Mouse (Mus musculus) cerebellum, adult 18-20 months (tissue): ENCODE measurements around the gene Cpsf6.

Experiments
- DNase-seq, 2 experiments: peaks; one replicate each; pipeline ENCODE4 v3.0.0; 2021

The Cpsf6 gene

DNA sequence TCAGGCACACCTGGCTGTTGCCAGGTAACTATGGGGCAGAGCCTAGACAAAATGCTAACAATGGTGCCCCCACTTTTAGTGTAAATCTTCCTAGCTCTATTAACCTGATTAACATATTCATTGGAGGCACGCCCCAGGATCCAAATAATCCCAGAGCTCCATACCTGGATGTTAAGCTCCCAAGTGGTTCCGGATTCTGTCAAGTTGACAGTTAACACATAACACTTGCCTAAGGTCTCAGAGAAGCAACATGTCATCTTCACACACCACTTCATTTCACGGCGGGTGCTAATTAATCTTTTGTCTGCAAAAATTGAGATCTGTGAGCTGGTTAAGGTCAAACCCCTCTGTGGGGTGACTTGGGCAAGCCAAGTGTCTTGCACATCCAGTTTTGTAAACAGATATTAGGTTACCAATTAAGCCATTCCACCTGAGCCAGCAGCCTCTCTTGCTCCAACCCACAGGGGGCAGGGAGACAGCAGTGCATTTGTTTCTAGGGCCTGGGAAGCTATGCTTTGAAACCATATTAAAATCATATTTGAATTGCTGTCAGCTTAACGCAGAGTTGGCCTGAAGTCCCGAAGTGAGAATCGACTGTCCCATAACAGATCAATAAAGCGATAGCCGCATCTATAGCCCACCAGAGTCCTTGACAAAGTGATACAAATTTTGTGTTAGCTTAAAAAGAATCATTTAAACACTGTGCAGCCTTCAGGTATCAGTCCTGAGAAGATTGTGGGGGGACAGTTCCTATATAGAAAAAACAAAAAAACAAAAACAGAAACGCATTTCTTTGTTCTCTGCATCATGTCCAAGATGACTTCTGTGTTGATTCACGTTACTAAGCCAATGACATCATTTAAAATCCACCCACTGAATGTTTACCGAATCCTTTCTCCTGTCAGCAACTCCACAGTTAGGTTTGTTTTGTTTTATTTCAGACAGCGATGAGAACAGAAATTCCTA lies 34.0 kb upstream of the Cpsf6 start:
- no peak for DNase-seq

DNA sequence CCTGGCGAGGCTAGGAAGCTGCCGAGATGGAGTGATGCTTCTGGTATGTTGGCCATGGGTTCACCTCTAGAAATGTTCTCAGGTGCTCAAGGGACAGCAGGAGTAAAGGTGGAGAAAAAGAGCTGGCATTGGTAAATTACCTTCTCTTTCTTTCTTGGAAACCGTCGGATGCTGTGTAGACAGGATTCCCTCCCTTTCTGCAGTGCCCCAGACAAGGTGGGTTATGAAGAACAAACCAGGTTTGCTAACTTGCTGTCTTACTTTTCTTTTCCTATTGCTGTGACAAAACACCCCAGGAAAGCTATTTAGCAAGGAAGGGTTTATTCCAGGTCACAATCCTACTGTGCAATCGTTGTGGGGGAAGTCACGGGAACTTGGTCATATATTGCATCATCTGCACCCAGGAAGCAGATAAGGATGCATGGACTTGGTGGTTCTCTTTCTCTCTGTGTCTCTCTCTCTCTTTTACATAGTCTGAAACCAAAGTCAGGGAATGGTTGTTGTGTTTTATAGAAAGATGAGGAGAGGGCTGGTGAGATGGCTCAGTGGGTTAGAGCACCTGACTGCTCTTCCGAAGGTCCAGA lies 32.8 kb upstream of the Cpsf6 start:
- DNase-seq, result no peak

DNA sequence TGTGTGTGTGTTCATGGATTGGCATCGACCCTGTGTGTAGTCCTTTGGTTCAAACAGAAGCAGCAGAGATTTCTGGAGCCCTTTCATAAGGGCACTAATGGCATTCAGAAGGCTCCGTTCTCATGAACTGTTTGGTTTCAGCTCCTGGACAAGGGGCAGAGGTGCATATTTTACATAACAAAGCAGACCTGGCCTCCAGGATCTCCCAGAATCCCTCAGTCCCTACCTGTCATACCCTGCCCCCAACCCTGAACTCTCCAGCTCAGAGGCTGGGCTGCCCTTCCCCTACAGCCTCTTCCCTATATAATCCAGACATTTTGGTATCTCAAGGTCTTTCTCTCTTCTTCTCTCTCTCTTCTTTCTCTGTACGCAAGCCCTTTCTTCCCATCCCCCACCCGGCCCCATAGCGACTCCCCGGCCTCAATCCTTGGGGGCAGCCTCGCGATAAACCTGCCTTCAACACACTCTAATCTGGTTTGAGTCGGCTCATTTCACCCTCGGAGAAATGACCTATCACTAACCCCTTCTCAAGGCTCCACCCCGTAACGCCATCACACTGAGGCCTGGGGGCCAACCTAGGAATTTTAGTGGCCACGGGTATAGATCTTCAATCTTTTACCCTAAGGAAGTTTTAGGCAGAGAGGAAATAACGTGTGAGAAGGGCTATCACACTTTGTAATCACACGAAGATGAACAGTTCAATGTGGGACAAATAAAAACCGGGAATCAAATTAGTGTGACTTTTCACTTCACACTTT lies 32.1 kb upstream of the Cpsf6 start:
- DNase-seq, result no peak

DNA sequence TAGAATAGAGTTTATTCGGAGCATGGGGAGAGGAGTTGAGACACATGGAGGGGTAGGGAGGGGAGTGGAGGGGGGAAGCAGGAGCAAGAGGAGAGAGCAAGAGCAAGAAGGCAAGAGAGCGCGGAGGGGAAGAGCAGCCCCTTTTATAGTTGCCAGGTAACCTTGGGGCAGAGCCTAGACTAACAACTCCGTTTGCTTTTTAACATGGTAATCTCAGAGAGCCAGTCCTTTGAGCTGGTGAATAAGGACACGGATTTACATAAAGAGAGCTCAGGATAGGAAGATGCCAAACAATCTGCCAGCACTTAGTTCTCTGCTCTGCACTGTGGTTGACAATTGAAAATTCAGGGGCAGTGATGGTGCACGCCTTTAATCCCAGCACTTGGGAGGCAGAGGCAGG lies 31.3 kb upstream of the Cpsf6 start:
- DNase-seq, result no peak

DNA sequence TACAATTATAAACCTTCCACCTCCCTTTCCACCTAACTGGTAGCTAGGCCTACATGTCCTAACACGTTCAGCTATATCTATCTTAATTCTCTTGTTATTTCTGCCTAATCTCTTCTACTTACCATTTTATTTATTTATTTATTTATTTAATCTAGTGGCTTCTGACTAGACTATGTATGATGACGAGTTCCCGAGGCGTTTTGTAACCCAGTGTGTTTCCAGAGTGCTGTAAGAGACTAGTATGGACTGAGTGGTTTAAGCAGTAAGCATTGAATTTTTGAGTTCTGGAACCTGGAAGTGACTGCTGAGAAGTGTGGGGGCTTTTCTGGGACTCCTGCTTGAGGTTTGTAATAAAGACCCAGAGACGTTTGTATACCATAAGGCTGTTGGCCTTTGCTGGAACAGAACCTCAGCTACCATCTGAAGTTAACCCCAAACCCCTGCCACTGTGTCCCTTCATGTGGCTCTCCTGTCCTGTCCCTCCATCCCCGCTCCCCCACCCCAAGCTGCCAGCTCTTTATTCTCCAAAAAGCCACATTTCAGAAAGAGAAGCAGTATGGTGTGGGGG lies 30.8 kb upstream of the Cpsf6 start:
- no peak for DNase-seq

DNA sequence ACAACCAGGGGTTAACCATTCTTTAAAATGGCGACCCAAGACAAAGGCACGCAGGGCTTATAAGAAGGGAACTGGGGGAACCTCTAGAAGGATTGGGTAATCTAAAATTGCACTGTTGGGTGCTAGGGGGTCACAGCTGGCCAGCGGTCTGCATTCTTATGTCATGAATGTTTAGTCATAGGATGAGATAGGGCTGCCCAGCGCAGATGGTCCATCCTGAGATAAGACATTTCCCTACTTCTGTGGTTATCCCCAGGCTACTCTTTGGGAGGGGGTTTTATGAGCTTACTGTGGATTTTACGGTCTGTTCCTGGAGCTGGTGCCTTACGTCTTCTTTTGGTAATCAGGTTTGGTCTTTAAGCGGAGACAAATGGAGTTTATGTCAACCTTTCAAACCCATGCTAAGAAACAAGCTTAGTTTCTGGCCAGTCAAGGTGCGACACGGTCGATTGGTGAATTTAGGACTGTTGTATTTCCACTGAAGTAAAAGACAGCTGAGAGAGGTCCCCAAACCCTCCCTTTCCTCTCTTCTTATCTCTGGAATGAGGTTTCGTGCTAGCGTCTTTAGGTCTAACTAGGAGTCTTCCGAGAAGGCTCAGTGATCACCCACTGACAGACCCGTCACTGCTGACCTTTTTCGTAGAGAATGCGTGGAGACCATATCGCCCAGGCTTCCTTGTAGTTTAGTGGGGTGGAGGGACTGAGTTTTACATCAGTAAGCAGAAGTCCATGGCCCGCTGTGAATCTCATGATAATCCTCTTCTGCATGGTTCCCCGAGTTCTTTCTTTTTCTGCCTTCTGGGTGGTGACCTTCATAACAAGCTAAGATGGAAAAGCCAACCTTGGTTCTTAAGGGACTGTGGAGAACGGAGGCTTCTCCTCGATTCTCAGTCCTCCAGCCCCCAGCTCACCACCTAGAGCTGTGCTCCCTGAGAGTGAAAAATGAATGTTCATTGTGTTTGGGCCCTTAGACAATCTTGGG lies 29.8 kb upstream of the Cpsf6 start:
- DNase-seq, result no peak

DNA sequence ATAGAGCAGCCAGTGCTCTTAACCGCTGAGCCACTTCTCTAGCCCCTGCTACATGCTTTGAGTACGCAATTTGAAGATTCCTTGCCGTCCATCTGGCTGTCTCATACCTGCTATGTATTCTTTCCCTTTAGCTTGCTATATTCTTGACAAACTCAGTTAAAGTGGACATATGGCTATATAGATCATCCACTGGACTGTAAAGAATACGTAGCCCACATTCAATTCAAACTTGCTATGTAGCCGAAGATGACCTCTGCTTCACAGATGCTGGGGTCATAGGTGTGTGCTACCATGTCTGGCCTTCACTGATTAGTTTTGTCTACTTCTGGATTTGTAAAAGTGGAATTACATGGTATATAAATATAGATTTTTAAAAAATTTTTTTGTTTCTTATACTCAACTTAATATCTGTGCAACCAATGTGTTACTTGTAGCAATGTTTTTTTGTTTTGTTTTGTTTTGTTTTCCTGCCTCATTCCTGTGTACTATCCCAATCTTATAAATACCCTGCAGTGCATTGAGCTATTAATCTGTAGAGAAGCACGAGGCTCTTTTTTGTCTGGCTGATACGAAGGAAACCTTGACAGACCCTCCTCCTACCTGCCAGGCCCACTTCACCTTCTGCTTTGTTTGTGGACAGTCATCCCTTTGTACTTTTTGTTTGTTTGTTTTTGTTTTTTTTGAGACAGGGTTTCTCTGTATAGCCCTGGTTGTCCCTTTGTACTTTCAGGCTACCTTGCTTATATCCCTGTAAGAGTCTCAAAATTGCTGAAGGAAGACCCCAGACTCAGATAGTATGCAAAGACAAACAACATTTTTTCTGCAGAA lies 28.9 kb upstream of the Cpsf6 start:
- DNase-seq, result no peak

DNA sequence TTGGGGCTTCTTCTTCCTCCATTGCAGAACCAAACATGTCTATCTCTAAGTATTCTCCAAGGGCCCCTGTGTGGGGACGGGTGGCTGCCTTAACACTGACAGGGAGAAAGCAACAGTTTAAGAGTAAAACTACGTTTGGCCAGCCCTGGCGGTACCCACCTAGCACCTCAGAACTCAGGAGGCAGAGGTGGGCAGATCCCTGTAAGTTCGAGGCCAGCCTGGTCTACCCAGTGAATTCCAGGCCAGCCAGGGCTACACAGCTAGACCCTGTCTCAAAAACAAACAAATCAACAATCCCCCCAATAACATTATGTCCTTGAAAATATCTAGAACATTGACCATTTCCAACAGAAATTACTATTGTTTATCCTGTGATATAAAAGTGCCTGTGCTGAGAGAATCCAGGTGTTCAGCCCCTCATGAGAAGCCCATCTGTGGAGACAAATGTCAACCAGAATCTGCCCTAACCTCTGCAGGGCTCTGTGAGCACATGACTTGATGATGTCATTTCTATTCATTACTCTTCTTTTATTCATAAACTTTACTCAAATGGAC lies 28.0 kb upstream of the Cpsf6 start:
- DNase-seq, result no peak

DNA sequence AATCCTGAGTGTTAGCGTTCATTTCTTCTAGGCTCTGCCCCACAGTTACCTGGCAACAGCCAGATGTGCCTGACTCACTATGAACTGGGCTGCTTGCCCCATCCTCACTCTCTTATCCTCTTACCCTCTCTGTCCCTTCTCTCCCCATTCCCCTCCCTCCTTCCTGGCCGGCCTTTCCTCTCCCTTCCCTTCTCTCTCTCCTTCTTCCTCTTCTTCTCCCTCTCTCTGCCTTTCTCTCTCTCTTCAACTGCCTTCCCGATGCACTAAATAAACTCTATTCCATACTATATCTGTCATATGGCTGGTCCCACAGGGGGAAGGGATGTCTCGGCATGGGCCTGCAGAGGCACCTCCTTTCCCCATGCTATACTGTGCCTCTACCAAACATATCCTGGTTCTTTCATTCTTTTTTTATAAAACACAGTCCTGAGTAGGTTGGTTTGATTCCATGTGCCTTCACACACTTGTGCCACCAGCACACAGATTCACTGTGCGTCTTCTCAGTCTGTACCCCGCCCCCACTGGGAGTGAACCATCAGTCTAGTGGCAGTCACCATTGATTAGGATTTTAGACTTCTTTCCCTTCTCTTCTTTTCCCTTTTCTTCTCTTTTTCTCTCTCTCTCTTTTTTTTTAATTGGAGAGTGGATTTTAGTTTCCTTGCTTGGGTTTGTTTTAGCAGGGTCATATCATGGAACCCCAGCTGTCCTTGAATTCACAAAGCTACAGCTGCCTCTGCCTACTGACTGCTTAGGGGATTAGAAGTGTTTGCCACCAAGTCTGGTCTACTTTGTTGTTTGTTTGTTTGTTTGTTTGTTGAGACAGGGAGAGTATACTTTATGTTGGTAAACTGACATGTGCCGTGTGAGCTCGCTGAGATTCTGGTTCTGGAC lies 27.3 kb upstream of the Cpsf6 start:
- no peak for DNase-seq

DNA sequence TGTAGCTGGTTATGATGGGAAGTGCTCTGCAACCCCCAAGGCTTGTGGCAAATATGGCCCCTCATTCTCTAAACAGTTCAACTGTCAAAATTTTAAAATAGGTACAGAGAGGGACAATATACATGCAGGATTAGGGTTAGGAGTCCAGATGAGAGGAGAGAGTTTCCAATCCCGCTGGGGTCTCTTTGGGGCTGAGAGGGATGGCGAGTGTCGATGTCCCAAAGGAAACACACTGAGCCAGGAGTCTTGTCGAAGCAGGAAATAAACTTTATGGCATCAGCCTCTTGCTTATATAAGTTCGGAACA lies 26.4 kb upstream of the Cpsf6 start:
- DNase-seq, result no peak

DNA sequence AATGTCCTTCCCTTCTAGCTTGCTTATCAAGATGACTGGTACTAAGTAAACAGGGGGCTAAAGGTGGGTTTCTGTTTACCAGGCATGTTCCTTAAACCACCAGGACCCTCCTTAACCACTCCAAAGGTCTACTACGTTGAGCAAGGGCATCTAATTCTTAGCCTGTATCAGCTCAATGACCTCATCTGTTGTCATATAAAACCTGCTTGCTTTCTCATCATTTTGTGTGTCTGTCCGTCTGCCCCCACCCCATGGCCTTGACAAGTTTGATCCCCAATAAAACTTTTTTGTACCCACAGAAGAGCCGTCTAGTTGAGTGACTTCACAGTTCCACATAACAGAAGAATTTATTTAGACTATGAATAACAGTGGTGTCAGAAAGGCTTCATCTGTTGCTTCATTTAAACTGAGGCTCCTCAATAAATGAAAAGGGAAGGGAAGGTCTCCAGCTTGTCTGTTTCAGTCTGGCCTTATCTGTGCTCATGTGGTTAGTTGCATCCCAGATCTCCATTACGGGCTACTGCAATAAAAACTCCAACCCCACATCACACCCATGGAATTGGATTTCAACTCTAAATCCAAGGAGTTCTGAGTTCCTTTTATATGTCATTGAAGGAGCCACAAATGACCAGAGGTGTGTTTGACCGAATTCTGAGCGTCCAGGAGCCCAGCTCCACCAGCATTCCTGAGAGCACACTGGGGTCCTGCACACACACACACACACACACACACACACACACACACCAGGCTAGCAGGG lies 25.9 kb upstream of the Cpsf6 start:
- no peak for DNase-seq

DNA sequence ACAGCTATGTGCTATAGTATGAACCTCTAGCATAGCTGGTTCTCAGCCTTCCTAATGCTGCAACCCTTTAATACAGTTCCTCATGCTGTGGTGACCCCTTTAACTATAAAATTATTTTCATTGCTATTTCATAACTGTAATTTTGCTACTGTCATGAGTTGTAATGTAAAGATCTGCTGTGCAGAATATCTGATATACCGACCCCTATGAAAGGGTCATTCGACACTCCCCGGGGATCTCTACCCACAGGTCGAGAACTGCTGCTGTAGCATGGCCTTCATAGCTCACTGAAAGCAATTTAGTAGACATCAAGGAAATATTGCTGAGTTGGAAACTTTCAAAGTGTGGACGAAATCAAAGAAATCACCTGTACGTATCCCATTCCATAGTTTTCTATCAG lies 24.6 kb upstream of the Cpsf6 start:
- DNase-seq, result no peak

DNA sequence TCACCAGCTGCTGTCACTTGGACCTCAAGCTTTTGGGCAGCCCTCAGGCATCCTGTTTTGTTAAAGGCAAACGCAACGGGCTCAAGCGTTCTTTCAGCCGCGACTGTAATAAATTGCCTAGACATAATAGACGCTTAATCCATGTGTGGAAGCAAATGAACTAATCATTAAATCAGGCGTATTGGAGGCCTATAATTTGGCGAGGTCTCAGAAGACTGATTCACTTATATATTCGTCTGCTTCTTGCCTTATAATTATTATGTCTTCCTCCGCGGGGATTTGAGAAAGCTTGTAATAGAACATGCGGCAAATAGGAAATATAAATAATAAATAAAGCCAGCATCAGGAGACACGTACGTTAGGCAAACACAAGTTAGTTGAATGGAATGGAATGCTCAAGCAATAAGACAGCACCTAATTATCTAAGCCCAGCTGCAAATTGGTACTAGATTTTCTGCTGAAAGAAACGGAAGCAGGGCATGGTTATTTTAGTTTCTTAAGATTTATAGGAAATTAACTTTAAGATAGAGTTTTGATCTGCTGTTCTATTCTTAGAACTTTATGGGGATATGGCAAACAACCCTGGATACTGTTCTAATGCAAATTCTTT lies 23.6 kb upstream of the Cpsf6 start:
- DNase-seq, result no peak

DNA sequence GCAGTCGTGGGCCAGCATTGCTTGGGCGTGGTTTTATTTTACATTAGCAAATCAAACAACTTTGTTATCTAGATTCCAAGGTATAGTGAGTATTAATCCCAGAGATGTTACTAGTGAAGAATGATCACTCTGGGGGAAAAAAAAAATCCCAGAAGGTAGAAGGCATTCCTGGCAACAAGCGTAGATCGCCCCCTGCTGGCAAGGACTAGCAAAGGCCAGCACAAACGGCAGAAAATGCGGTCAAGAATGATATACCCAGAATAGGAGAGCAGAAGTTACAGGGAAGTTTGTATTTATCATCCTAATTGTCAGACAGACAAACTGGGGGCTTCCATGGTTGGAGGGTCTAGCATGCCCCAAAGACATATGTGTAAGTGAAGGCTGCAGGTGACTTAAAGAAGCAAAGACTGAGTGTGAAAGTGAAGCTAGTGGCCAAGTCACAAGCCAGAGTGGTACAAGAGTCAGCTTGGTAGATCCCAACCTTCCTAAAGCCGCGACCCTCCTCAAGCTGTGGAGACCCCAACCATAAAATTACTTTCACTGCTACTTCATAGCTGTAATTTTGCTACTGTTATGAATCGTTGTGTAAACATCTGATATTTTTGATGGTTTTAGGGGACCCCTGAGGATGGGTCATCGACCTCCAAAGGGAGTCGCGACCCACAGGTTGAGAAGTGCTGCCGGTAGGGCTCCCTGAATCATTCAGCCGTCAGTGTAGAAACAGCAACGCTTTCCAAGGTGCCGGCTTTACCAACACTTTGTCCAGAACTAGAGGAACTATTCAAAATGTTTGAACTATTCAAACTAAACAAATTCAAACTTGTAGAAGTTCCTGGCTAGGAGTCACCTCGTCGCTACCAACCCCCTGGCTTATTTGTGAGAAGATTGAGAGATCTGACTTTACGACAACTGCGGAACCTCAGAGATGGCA lies 22.9 kb upstream of the Cpsf6 start:
- peak; percentile 10 to 22 for DNase-seq

DNA sequence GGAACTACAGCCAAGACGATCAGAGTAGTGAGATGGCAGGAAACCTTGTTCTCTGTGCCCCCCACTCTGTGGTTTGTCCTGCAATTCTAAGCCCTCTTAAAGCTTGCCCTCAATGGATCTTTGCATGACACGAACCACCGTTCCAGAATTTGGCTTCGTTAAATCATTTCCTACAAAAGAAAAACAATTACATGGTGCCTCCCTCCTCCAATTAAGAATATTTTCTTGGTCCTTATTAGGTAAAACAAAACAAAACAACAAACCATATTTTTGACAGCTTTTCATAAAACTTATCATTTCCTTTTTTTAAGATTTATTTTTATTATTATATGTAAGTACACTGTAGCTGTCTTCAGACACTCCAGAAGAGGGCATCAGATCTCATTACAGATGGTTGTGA lies 21.5 kb upstream of the Cpsf6 start:
- no peak for DNase-seq

DNA sequence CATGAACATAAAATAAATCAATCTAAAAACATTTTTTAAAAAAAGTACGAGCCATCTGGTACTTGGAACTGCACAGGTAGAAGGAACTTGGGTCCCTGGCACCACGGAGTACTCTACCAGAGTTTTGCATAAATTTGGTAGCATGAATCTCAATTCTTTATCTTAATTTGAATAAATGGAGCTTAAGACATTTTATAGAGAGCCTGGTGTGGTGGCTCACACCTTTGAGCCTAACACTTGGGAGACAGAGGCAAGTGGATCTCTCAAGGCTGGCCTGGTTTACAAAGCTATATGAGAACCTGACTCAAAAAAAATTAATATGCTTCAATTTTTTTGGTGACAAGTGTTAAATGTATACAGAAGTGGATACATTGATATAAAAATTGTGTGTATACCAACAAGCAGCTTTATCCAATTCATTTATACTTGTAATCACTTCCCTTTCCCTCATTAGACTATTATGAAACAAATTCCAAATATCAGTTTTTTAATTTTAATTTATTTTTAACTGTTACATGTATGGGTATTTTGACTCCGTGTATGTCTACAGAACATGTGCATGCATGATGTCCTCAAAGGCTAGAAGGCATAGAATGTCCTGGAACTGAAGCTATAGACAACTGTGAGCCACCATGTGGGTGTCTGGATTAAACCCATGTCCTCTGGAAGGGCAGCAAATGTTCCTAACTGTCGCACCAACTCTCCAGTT lies 20.6 kb upstream of the Cpsf6 start:
- DNase-seq, result no peak

DNA sequence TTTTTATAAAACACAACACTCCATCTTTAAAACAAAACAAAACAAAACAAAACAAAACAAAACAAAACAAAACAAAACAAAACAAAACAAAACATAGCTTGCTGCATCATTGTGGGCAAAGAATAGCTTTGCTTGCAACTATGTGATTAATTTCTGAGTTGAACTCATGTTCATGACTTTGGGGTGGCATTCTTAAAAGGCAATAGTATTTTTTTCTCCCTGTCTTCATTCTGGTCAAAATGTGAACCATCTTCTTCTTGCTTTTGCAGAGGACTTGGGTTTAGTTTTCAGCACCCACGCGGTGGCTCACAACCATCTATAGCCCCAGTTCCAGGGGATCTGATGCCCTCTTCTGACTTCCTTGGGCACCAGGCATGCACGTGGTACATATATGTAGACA lies 20.0 kb upstream of the Cpsf6 start:
- DNase-seq, result no peak
